12 mouse cellular contexts compared by ENCODE assay signal in genomic region chr11:97611076-97611475, GRCm38 (mm10). TPM values are rescaled to one million over a fixed set of nuclear protein-coding genes. Genes with fewer than 3 reads are reported as not detected.
A peak's percentile ranks its signal among the peaks of the same experiment; 100 is the strongest.
DNase-seq lines count a peak whose midpoint lies in the region; ATAC-seq lines count a peak whose summit lies in the region.
"Had no signal": no experiment of that assay in that cellular context is flagged by ENCODE, and none has a peak within 500 bp of the region (broad histone marks: within the 10 kb centered on the region; RNA-seq: fewer than 3 reads in every experiment).

No protein-coding gene starts in this region.

- H3K27ac ChIP-seq in kidney, embryonic 14.5 days (ENCODE audit: low read depth, low read length) = no peak overlapping the region

- WGBS in kidney, embryonic 14.5 days = 72% methylated on average over 8 of the region's 8 CpGs

- ATAC-seq in kidney, embryonic 14.5 days (ENCODE audit: low FRiP score, low TSS enrichment) = no peak

- H3K27me3 ChIP-seq in kidney, embryonic 14.5 days (ENCODE audit: control insufficient read depth, insufficient read depth, low read length) = no peaks in the 10 kb centered on the region

- no peaks in the 10 kb centered on the region for H3K36me3 ChIP-seq in kidney, embryonic 14.5 days (ENCODE audit: control insufficient read depth, insufficient read depth, low read length)

- H3K4me2 ChIP-seq in kidney, embryonic 14.5 days (replicated peaks; ENCODE audit: low read depth, low read length) = no peak overlapping the region

- DNase-seq in kidney, adult 8-10 months = peak; percentile 65 to 73
- peak; percentile 80 to 87 for DNase-seq in frontal cortex, adult 2 months (ENCODE audit: extremely low spot score in 1 of 2, low spot score in 1 of 2)
- peak; percentile 82 to 91 for DNase-seq in left cerebral cortex, adult 18-20 months (ENCODE audit: low spot score in 2 of 2)
- DNase-seq in right cerebral cortex, postnatal 14 days = peak; percentile 76
- DNase-seq in thymus, postnatal 25 days = no peak
- no peak for DNase-seq in cerebellum, postnatal 25 days
- DNase-seq: cerebellum, adult 18-20 months; gastrocnemius, postnatal 10 days; retina, postnatal 1 day; thymus, postnatal 36 days had no signal

- no peaks in the 10 kb centered on the region for H3K9me3 ChIP-seq in kidney, embryonic 14.5 days (ENCODE audit: control insufficient read depth, low read length)

- no peak overlapping the region for H3K4me3 ChIP-seq in kidney, embryonic 14.5 days (ENCODE audit: low read length)

- no peaks in the 10 kb centered on the region for H3K4me1 ChIP-seq in kidney, embryonic 14.5 days (ENCODE audit: control insufficient read depth, insufficient read depth, low read length)

- no peak overlapping the region for H3K9ac ChIP-seq in kidney, embryonic 14.5 days (ENCODE audit: low read depth, low read length)

RNA-seq across cellular contexts. Expression of gene Epop, which starts 18.4 kb away (rescaled TPM):
- polyA plus RNA-seq in kidney, embryonic 14.5 days (2014; fragmentation: Nextera tagmentation; extraction: Ambion mirVana) = 6.3 and 6.9 TPM in 2 replicates
- polyA plus RNA-seq in frontal cortex, adult 2 months (2012; rRNA removed) = 49.4 and 65.0 TPM in 2 replicates
- 100 to 1,000 TPM; 103 to 109 TPM for total RNA-seq in left cerebral cortex, adult 18-20 months (2021)

RNA-seq across cellular contexts. Expression of gene Srcin1, which starts 35.1 kb away (rescaled TPM):
- polyA plus RNA-seq in kidney, embryonic 14.5 days (2014; fragmentation: Nextera tagmentation; extraction: Ambion mirVana) = 0.97 and 1.1 TPM in 2 replicates
- 117 and 123 TPM in 2 replicates for polyA plus RNA-seq in frontal cortex, adult 2 months (2012; rRNA removed)
- 100 to 1,000 TPM; 246 to 287 TPM for total RNA-seq in left cerebral cortex, adult 18-20 months (2021)
- polyA plus RNA-seq: liver, embryonic 16.5 days had no signal

RNA-seq across cellular contexts. Expression of gene Mllt6, which starts 52.1 kb away (rescaled TPM):
- polyA plus RNA-seq in kidney, embryonic 14.5 days (2014; fragmentation: Nextera tagmentation; extraction: Ambion mirVana) = 5.7 and 10.0 TPM in 2 replicates
- polyA plus RNA-seq in frontal cortex, adult 2 months (2012; rRNA removed) = 74.9 and 84.0 TPM in 2 replicates
- total RNA-seq in left cerebral cortex, adult 18-20 months (2021) = 100 to 1,000 TPM; 135 to 149 TPM

Comparison
In these comparisons a context has a peak if more than half of its experiments do, and no peak if none do; other contexts are left out.
1. DNase-seq: peak in kidney, adult 8-10 months (2 of 2), frontal cortex, adult 2 months (2 of 2), left cerebral cortex, adult 18-20 months (2 of 2) and right cerebral cortex, postnatal 14 days (single experiment); none in thymus, postnatal 25 days (single experiment) and cerebellum, postnatal 25 days (0 of 2).
2. RNA of gene Srcin1, which starts 35.1 kb away (polyA plus RNA-seq): 117 to 123 TPM in frontal cortex, adult 2 months; 0.97 to 1.1 TPM in kidney, embryonic 14.5 days; every median in the first group is over 10 times any median in the second.